Mouse (Mus musculus): ENCODE measurements around the gene Prkce. TPM values are rescaled to one million over a fixed set of nuclear protein-coding genes. Genes with fewer than 3 reads are reported as not detected.
A peak's percentile ranks its signal among the peaks of the same experiment; 100 is the strongest.

Gene Prkce
- total and polyA plus RNA-seq, 2 experiments from 2014 or later, result 50.8 to 55.8 TPM

DNA sequence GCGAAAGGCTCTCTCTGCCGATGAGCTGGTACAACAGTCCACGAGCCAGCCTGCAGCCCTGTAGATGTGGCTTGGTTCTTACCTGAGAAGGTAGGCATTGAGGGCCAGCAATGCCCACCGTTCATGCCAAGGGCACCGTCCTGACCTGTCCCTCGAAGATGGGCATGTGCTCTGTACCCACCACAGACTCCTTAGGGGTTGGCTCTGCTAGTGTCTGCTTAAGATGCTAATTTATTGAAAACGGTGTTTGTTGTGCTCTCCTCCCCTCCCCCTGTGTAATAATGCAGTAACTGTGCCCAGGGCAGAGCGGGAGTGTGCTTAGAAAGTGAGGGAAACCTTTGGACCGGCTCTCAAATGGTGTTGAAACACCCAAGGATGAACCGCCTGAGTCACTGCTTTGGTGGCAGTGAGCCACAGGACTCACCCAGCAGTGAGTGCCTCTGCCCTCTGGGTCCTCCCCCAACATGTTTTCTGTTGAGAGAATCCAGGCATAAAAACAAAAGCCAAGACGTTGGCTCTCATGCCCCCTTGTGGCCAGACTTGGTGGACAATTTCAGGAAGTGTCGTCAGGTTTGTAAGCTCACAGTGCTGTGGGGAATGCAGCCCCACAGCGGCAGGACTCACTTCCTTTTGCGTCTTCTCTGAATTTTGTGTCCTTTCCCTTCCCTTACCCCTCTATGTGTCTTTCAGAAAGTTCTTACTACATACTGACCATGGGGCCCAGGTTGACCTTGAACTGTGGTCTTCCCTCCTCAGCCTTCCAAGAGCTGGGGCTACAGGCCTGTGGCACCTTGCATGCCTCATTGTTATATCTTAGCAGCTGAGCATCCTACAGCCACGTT lies 277.2 kb downstream of the Prkce start:
- Histone ChIP-seq H3K9ac (replicated peaks; ENCODE audit: low read length) (no peak overlapping the region), H3K27me3 (ENCODE audit: insufficient read depth, low read length) (no peaks in the 10 kb centered on the region), H3K4me3 (ENCODE audit: low read length) (no peak overlapping the region), H3K4me1 (ENCODE audit: insufficient read depth, low read length) (no peaks in the 10 kb centered on the region), H3K4me2 (ENCODE audit: low read depth, low read length) (peak overlapping the region; percentile 16; the same call in 1 of the 2 replicates), H3K36me3 (ENCODE audit: insufficient read depth, low read length) (no peaks in the 10 kb centered on the region), H3K9me3 (ENCODE audit: low read length) (no peaks in the 10 kb centered on the region), H3K27ac (no peak overlapping the region)
- 32% methylated on average over 15 of the region's 15 CpGs for WGBS
- ATAC-seq (peak; percentile 87), DNase-seq (ENCODE audit: low spot score) (peak; percentile 95)
- peak; percentile 95 for TF ChIP-seq CTCF (IDR thresholded peaks at IDR 0.05; ENCODE audit: low read depth)

DNA sequence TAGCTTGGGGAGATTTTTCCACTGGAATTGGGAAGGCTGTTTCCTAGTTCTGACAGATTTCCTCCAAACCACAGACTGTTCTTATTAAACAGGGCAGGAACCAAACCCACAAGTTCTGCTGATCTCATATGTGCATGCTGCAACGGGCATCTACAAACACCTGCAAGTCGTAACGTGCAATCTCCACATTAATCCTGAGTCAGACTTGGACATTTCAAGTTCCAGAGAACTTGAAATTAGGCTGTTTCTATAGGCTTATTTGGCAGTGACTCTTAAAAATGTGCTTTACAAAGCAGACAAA lies 277.8 kb downstream of the Prkce start:
- no peak overlapping the region for H3K4me2 ChIP-seq (ENCODE audit: low read depth, low read length)
- no peak overlapping the region for H3K9ac ChIP-seq (replicated peaks; ENCODE audit: low read length)
- no peak for ATAC-seq
- no peaks in the 10 kb centered on the region for H3K27me3 ChIP-seq (ENCODE audit: insufficient read depth, low read length)
- DNase-seq (ENCODE audit: low spot score), result no peak
- no peak for TF ChIP-seq CTCF (IDR thresholded peaks at IDR 0.05; ENCODE audit: low read depth)
- H3K9me3 ChIP-seq (ENCODE audit: low read length), result no peaks in the 10 kb centered on the region
- no peaks in the 10 kb centered on the region for H3K4me1 ChIP-seq (ENCODE audit: insufficient read depth, low read length)
- whole genome bisulfite sequencing, result 86% methylated on average over 3 of the region's 3 CpGs
- H3K4me3 ChIP-seq (ENCODE audit: low read length), result no peak overlapping the region
- H3K36me3 ChIP-seq (ENCODE audit: insufficient read depth, low read length), result no peaks in the 10 kb centered on the region
- H3K27ac ChIP-seq, result no peak overlapping the region

DNA sequence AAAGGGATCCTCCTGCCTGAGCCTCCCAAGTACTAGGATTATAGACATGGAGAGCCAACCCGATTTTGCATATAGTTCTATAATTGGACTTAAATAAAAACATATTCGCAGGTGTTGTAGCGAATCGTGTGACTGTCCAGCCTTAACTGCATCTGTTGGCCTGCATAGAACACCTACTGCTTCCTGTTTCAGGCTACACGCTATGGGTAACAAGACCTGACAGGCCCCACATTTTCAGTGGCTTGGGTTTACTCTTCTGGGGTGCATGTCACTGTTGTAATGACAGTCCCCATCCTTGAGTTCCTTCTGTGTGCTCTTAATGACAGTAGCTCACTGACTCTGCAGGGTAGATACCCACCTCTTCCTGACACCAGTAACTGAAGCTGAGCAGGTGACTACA lies 278.3 kb downstream of the Prkce start:
- Histone ChIP-seq H3K27me3 (ENCODE audit: insufficient read depth, low read length) (no peaks in the 10 kb centered on the region), H3K4me3 (ENCODE audit: low read length) (no peak overlapping the region), H3K4me1 (ENCODE audit: insufficient read depth, low read length) (no peaks in the 10 kb centered on the region), H3K9me3 (ENCODE audit: low read length) (no peaks in the 10 kb centered on the region), H3K36me3 (ENCODE audit: insufficient read depth, low read length) (no peaks in the 10 kb centered on the region), H3K9ac (replicated peaks; ENCODE audit: low read length) (no peak overlapping the region), H3K27ac (no peak overlapping the region), H3K4me2 (ENCODE audit: low read depth, low read length) (no peak overlapping the region)
- no peak for TF ChIP-seq CTCF (IDR thresholded peaks at IDR 0.05; ENCODE audit: low read depth)
- ATAC-seq, result no peak
- DNase-seq (ENCODE audit: low spot score), result no peak
- 90% methylated on average over 5 of the region's 5 CpGs for whole genome bisulfite sequencing

DNA sequence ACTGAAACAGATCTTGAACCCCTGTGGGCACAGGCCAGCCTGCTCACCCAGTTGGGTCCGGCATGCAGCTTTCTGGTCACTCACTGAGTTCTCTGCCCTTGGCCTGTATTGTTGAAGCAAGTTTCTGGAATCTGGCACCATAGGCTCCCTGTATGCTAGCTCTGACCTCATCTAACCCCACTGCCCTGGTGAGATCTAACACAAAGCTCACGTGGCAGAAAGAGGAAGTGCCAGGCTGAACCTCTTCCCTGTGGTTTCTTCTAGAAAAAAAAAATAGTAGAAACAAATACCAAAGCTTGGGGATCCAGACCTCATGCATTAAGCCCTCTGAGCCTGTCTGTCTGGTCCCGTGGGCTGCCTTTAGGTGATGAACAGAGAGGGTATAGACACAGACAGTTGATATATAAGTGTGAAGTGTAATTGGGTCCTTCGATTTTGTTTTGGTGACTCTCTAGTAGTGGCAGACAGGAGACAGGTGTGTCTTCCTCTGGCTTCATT lies 279.6 kb downstream of the Prkce start:
- TF ChIP-seq CTCF (IDR thresholded peaks at IDR 0.05; ENCODE audit: low read depth), result no peak
- Histone ChIP-seq H3K9me3 (ENCODE audit: low read length) (no peaks in the 10 kb centered on the region), H3K27me3 (ENCODE audit: insufficient read depth, low read length) (no peaks in the 10 kb centered on the region), H3K4me3 (ENCODE audit: low read length) (no peak overlapping the region), H3K9ac (replicated peaks; ENCODE audit: low read length) (no peak overlapping the region), H3K4me2 (ENCODE audit: low read depth, low read length) (no peak overlapping the region), H3K36me3 (ENCODE audit: insufficient read depth, low read length) (no peaks in the 10 kb centered on the region), H3K4me1 (ENCODE audit: insufficient read depth, low read length) (no peaks in the 10 kb centered on the region), H3K27ac (no peak overlapping the region)
- ATAC-seq (no peak), DNase-seq (ENCODE audit: low spot score) (no peak)
- 74% methylated on average over 4 of the region's 4 CpGs for WGBS

DNA sequence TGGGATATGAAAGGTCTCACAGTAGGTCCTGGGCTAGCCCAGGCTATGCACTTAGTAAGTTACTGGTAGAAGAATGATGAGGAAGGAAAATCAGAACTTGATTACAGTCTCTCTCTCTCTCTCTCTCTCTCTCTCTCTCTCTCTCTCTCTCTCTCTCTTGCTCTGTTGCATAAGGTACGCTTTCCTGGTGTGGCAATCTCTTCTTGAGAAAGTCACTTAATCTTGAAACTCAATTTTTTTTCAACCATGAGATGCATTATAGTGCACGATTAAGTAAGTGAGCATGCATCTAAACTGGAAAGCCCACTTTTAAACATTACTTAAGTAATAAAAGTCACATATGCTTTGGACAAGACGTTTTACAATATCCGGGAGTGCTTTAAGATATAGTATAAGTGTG lies 285.3 kb downstream of the Prkce start:
- no peak for TF ChIP-seq CTCF (IDR thresholded peaks at IDR 0.05; ENCODE audit: low read depth)
- no peak for ATAC-seq
- 96% methylated on average over 4 of the region's 4 CpGs for WGBS
- Histone ChIP-seq H3K9me3 (ENCODE audit: low read length) (no peaks in the 10 kb centered on the region), H3K4me1 (ENCODE audit: insufficient read depth, low read length) (no peaks in the 10 kb centered on the region), H3K4me2 (ENCODE audit: low read depth, low read length) (no peak overlapping the region), H3K27ac (no peak overlapping the region), H3K27me3 (ENCODE audit: insufficient read depth, low read length) (no peaks in the 10 kb centered on the region), H3K4me3 (ENCODE audit: low read length) (no peak overlapping the region), H3K9ac (replicated peaks; ENCODE audit: low read length) (no peak overlapping the region), H3K36me3 (ENCODE audit: insufficient read depth, low read length) (no peaks in the 10 kb centered on the region)
- no peak for DNase-seq (ENCODE audit: low spot score)

DNA sequence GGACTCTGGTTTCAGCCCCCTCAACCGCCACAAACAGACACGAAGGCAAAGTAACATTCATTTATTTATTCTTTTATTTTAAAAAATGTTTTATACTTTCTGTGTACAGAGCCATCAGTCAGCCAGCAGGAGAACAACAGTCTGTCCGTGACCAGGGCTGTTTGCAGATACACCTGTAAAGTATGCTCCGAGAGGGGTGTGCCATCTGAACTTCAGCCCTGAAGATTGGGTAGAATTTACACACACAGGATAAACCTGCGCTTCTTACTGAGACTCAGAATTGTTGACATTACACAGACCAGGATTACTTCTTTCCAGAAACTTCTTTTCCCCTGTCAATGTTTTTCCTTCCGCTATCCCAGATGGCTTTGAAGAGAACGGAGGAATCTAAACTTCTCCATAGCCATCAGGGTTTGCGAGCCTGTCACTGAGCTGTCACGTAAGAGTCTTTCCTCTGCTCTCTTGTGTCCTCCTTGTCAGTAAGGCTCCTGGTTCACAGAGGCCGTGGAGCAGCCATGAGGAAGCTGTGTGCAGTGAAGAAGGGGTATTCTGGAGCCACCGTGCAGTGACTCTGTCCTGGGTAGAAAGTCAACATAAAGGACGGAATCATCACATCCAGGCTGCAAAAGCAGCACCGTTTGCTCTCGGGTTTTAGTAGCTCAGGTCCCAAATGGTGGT lies 286.2 kb downstream of the Prkce start:
- ATAC-seq (no peak), DNase-seq (ENCODE audit: low spot score) (no peak)
- Histone ChIP-seq H3K9me3 (ENCODE audit: low read length) (no peaks in the 10 kb centered on the region), H3K4me3 (ENCODE audit: low read length) (no peak overlapping the region), H3K4me2 (ENCODE audit: low read depth, low read length) (no peak overlapping the region), H3K27me3 (ENCODE audit: insufficient read depth, low read length) (no peaks in the 10 kb centered on the region), H3K9ac (replicated peaks; ENCODE audit: low read length) (no peak overlapping the region), H3K36me3 (ENCODE audit: insufficient read depth, low read length) (no peaks in the 10 kb centered on the region), H3K27ac (no peak overlapping the region), H3K4me1 (ENCODE audit: insufficient read depth, low read length) (no peaks in the 10 kb centered on the region)
- 89% methylated on average over 14 of the region's 14 CpGs for WGBS
- TF ChIP-seq CTCF (IDR thresholded peaks at IDR 0.05; ENCODE audit: low read depth), result no peak

DNA sequence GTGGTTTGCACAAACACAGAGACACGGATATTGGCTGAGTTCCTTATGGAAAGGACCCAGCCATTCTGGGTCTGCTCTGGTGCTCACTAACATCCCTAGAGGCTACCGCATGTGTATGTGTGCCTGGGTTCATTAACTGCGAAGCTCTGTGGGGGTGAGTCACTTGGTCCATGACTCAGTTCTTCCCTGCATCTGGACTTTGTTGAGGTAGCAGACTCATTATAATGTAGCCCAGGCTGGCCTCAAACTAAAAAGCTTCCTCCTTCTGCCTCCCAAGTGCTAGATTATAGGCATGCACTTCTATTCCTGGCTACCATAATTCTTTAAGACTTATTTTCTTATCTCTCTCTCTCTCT lies 286.7 kb downstream of the Prkce start:
- 80% methylated on average over 3 of the region's 3 CpGs for WGBS
- Histone ChIP-seq H3K4me1 (ENCODE audit: insufficient read depth, low read length) (no peaks in the 10 kb centered on the region), H3K36me3 (ENCODE audit: insufficient read depth, low read length) (no peaks in the 10 kb centered on the region), H3K27ac (no peak overlapping the region), H3K4me3 (ENCODE audit: low read length) (no peak overlapping the region), H3K27me3 (ENCODE audit: insufficient read depth, low read length) (no peaks in the 10 kb centered on the region), H3K4me2 (ENCODE audit: low read depth, low read length) (no peak overlapping the region), H3K9ac (replicated peaks; ENCODE audit: low read length) (no peak overlapping the region), H3K9me3 (ENCODE audit: low read length) (no peaks in the 10 kb centered on the region)
- ATAC-seq, result no peak
- TF ChIP-seq CTCF (IDR thresholded peaks at IDR 0.05; ENCODE audit: low read depth), result no peak
- no peak for DNase-seq (ENCODE audit: low spot score)
